Mouse (Mus musculus) ES-E14 (cell line): ENCODE results near the gene Itih5. TPM values are rescaled to one million over a fixed set of nuclear protein-coding genes. Genes with fewer than 3 reads are reported as not detected.

Experiments
- DNase-seq: peaks from one replicate; pipeline ENCODE4 v3.0.0-alpha.2; 2013; ENCODE audit warnings: low read depth, low spot score
- H3K27ac ChIP-seq: 2 replicates; pipeline ENCODE4 v1.5.1; 2012; ENCODE audit warnings: low read depth, mild to moderate bottlenecking, low read length, moderate library complexity, mixed read lengths; ENCODE audit not compliant: poor library complexity, insufficient read depth, severe bottlenecking
- H3K36me3 ChIP-seq: 2 replicates; pipeline ENCODE4 v1.6.1; 2012; ENCODE audit warnings: mild to moderate bottlenecking, low read length, moderate library complexity, mixed read lengths; ENCODE audit not compliant: control insufficient read depth, poor library complexity, insufficient read depth, severe bottlenecking
- H3K4me1 ChIP-seq, 2 experiments: fragments of 150-350 bp in 1 of 2; sonication (generic) in 1 of 2; 2 replicates each; pipeline ENCODE4 v1.6.1; 2012; ENCODE audit warnings: low read length in 2 of 2, mild to moderate bottlenecking in 1 of 2, mixed read lengths in 1 of 2; ENCODE audit not compliant: control insufficient read depth in 2 of 2, insufficient read depth in 2 of 2, poor library complexity in 1 of 2
- H3K4me3 ChIP-seq, 2 experiments: fragments of 150-350 bp in 1 of 2; sonication (generic) in 1 of 2; 2 replicates each; pipeline ENCODE4 v1.5.1; 2012; ENCODE audit warnings: low read length in 2 of 2, low read depth in 1 of 2, mild to moderate bottlenecking in 1 of 2, mixed read lengths in 1 of 2; ENCODE audit not compliant: insufficient read depth in 1 of 2, poor library complexity in 1 of 2, severe bottlenecking in 1 of 2
- H3K9ac ChIP-seq: 2 replicates; pipeline ENCODE4 v1.6.1; 2012; ENCODE audit warnings: low read depth, mild to moderate bottlenecking, low read length, mixed read lengths; ENCODE audit not compliant: poor library complexity, insufficient read depth, severe bottlenecking
- H3K9me3 ChIP-seq: fragments of 150-350 bp; sonication (generic); 2 replicates; pipeline ENCODE4 v1.6.1; 2012; ENCODE audit warnings: low read depth, mild to moderate bottlenecking, low read length; ENCODE audit not compliant: control insufficient read depth, insufficient read depth
- CHD2 ChIP-seq: IDR thresholded peaks from 2 replicates; pipeline ENCODE4 v1.6.1; 2014; ENCODE audit warnings: mild to moderate bottlenecking, low read depth, low read length, inconsistent platforms
- HCFC1 ChIP-seq: IDR thresholded peaks from 2 replicates; pipeline ENCODE4 v1.6.1; 2012; ENCODE audit warnings: low read length, inconsistent platforms, borderline replicate concordance; ENCODE audit not compliant: insufficient read depth
- MAFK ChIP-seq: IDR thresholded peaks from 2 replicates; pipeline ENCODE4 v1.6.1; 2014; ENCODE audit warnings: mild to moderate bottlenecking, low read depth, low read length, inconsistent platforms; ENCODE audit not compliant: insufficient read depth
- ZC3H11A ChIP-seq: IDR thresholded peaks from 2 replicates; pipeline ENCODE4 v1.6.1; 2012; ENCODE audit warnings: low read depth, mild to moderate bottlenecking, inconsistent platforms, low read length, borderline replicate concordance
- ZNF384 ChIP-seq: IDR thresholded peaks from 2 replicates; pipeline ENCODE4 v1.6.1; 2012; ENCODE audit warnings: low read depth, low read length, inconsistent platforms
- in situ Hi-C, 2 experiments: fragments of 600-800 bp; cut with MboI; formaldehyde crosslinking; loops; one replicate each; pipeline ENCODE4 v1.15.1; 2025; ENCODE audit warnings: low sequenced_read_pairs in 2 of 2, inconsistent platforms in 1 of 2; ENCODE audit not compliant: unreplicated experiment in 2 of 2
- total RNA-seq: library from RNA; depleted of rRNA; stranded (reverse); fragments of 300-350 nt; gene quantifications from 2 replicates; pipeline ENCODE4 v1.2.3, GENCODE M21; 2012; rRNA removed

The Itih5 gene
- total RNA-seq, 1 experiment, result 0.76 TPM

GRCm38 (mm10) chr2:10304911-10305310 lies 151.5 kb downstream of the Itih5 start:
- in situ Hi-C loops, result no loop called here
- peaks cover 7 to 10% of the 10 kb centered on the region in 2 experiments; a peak in 3 of 4 replicates for H3K4me1 ChIP-seq
- no peaks in the 10 kb centered on the region for H3K36me3 ChIP-seq
- H3K9ac ChIP-seq, result no peak overlapping the region
- no peak overlapping the region for H3K27ac ChIP-seq
- TF ChIP-seq ZC3H11A (no peak), HCFC1 (no peak), ZNF384 (no peak), MAFK (no peak), CHD2 (no peak)
- H3K4me3 ChIP-seq, result no peak overlapping the region
- DNase-seq, result no peak
- H3K9me3 ChIP-seq, result no peaks in the 10 kb centered on the region

Other genes with a start within 250 kb of the Itih5 start
- 7.2 and 7.8 TPM in 2 replicates for gene Taf3, start 105.0 kb upstream of the Itih5 start, total RNA-seq
- 285 and 386 TPM in 2 replicates for gene Atp5c1, start 73.1 kb upstream of the Itih5 start, total RNA-seq
- 11.4 and 18.9 TPM in 2 replicates for gene Kin, start 73.0 kb upstream of the Itih5 start, total RNA-seq
- not detected in 2 replicates for gene Itih2, start 22.2 kb upstream of the Itih5 start, total RNA-seq
- gene Sfmbt2, start 216.9 kb downstream of the Itih5 start, total RNA-seq, result 40.8 and 43.7 TPM in 2 replicates